Mouse (Mus musculus): ENCODE data around the gene Stxbp3. TPM values are rescaled to one million over a fixed set of nuclear protein-coding genes. Genes with fewer than 3 reads are reported as not detected.

Gene Stxbp3
- total RNA-seq, 1 experiment from 2014 or later = 63.2 TPM

GRCm38 (mm10) chr3:108764976-108765375, 75.3 kb downstream of the Stxbp3 start:
- no peak for DNase-seq

GRCm38 (mm10) chr3:108763691-108764090, 76.6 kb downstream of the Stxbp3 start:
- DNase-seq = no peak

- no peak for DNase-seq
Measured at GRCm38 (mm10) chr3:108762597-108763111, 77.7 kb downstream of the Stxbp3 start.

- DNase-seq = no peak
Measured at GRCm38 (mm10) chr3:108759566-108760420, 80.5 kb downstream of the Stxbp3 start.

- no peak for DNase-seq
Measured at GRCm38 (mm10) chr3:108757570-108757969, 82.8 kb downstream of the Stxbp3 start.

GRCm38 (mm10) chr3:108756131-108756530, 84.2 kb downstream of the Stxbp3 start:
- no peak for DNase-seq

- DNase-seq = no peak
Measured at GRCm38 (mm10) chr3:108755542-108755941, 84.8 kb downstream of the Stxbp3 start.

- DNase-seq = no peak
Measured at GRCm38 (mm10) chr3:108754541-108754940, 85.8 kb downstream of the Stxbp3 start.

GRCm38 (mm10) chr3:108751691-108752090, 88.6 kb downstream of the Stxbp3 start:
- DNase-seq = no peak

- no peak for DNase-seq
Measured at GRCm38 (mm10) chr3:108751061-108751460, 89.3 kb downstream of the Stxbp3 start.

GRCm38 (mm10) chr3:108744060-108744459, 96.3 kb downstream of the Stxbp3 start:
- DNase-seq = no peak

Other genes starting within 250 kb of the Stxbp3 start
- 12.5 and 13.0 TPM in 2 replicates for gene Wdr47, start 249.2 kb downstream of the Stxbp3 start, total RNA-seq (2021)
- gene Clcc1, start 186.6 kb downstream of the Stxbp3 start, total RNA-seq (2021) = 28.7 and 48.8 TPM in 2 replicates
- 3.9 and 5.3 TPM in 2 replicates for gene Gpsm2, start 118.2 kb downstream of the Stxbp3 start, total RNA-seq (2021)
- not detected in 2 replicates for gene Aknad1, start 100.9 kb downstream of the Stxbp3 start, total RNA-seq (2021)
- gene Fndc7, start 49.5 kb upstream of the Stxbp3 start, total RNA-seq (2021) = 0.57 and 0.79 TPM in 2 replicates
- gene Prpf38b, start 71.2 kb upstream of the Stxbp3 start, total RNA-seq (2021) = 77.1 and 78.8 TPM in 2 replicates
- gene Henmt1, start 99.3 kb upstream of the Stxbp3 start, total RNA-seq (2021) = not detected in 2 replicates
- gene Gm9857, start 99.9 kb upstream of the Stxbp3 start, total RNA-seq (2021) = not detected in 2 replicates
- 8.6 and 9.4 TPM in 2 replicates for gene Fam102b, start 187.1 kb upstream of the Stxbp3 start, total RNA-seq (2021)
- not detected in 2 replicates for gene Slc25a54, start 239.9 kb upstream of the Stxbp3 start, total RNA-seq (2021)

Measured in adrenal gland, postnatal 25 days (tissue).